Mouse (Mus musculus): ENCODE results near the gene Mapk8ip3.

Mapk8ip3 gene

DNA sequence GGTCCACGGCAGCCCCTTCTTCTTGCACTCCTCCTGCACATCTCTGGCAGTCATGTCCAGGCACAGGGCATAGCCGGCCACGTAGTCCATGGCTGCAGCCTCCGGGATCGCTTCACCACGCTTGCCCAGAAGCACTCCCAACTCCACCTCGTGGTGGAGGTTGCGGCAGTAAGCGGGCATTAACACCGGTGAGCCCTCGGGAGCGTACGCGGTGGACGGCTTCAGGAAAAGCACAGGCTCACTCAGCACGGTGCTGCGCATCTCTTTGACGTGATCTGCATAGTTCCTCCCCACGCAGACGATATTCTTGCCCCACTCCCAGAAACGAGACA lies 87.1 kb downstream of the Mapk8ip3 start:
- no peak for DNase-seq (ENCODE audit: low spot score in 2 of 2)

DNA sequence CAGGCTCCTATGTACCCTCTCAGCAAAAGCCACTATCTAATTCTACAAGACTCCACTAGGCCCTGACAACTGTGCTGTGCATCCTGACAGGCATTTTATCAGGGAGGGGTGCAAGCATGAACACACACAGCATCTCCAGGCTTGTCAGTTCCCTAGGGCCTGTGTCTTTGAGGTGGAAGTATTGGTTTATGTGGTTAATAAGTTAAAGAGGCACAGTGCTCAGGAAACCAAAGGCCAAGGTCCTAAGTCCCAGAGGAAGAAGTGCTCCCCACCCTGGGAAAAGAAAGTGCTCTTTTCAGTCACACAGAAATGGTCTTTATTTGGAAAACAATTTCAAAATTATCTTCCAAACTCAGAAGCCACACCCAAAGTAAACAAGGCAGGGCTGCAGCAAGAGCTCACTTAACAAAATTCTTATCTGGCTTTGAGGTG lies 88.2 kb downstream of the Mapk8ip3 start:
- DNase-seq (ENCODE audit: low spot score in 2 of 2) = no peak

DNA sequence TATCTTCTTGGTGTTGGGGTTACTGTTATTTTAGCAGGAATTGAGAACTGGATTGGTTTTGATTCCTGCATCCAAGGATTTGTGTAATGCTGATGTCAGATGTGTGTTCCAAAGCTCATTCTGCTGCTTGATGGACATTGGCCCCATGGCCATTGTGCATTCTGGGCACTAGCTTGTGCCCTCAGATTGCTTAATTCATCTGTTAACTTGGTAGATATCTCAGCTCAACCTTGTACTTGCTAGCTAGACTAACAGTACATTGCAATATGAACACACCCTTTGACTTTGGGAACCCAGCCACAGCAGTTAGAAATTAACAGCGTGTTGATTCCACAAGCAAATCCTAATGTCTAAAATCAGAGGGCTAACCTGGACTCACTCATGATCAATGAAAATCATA lies 89.4 kb downstream of the Mapk8ip3 start:
- no peak for DNase-seq (ENCODE audit: low spot score in 2 of 2)

- no peak for DNase-seq (ENCODE audit: low spot score in 2 of 2)
Observed at GRCm38 (mm10) chr17:24844525-24844924, 92.3 kb downstream of the Mapk8ip3 start.

- DNase-seq (ENCODE audit: low spot score in 2 of 2) = no peak
Observed at GRCm38 (mm10) chr17:24842631-24843030, 94.1 kb downstream of the Mapk8ip3 start.
